Mouse (Mus musculus) MEL (cell line): ENCODE measurements around the gene Hs3st1.

Source experiments
- CHD1 ChIP-seq: IDR thresholded peaks from 2 replicates; pipeline ENCODE4 v1.6.1; 2012; ENCODE audit warnings: low read depth, mild to moderate bottlenecking, inconsistent platforms, low read length, improper control_type of control experiment
- CTCF ChIP-seq, 3 experiments: IDR thresholded peaks in 2 of 3; conservative IDR thresholded peaks in 1 of 3; 2 replicates each; pipeline ENCODE4 v1.5.1; 2011 to 2012; ENCODE audit warnings: low read length in 3 of 3, low read depth in 2 of 3, mild to moderate bottlenecking in 2 of 3, improper control_type of control experiment in 1 of 3, inconsistent platforms in 1 of 3, mixed read lengths in 1 of 3, moderate library complexity in 1 of 3; ENCODE audit not compliant: control insufficient read depth in 1 of 3, insufficient read depth in 1 of 3, poor library complexity in 1 of 3, severe bottlenecking in 1 of 3
- EP300 ChIP-seq, 2 experiments: IDR thresholded peaks; 2 replicates each; pipeline ENCODE4 v1.6.1; 2011; ENCODE audit warnings: improper control_type of control experiment in 2 of 2, low read length in 2 of 2, low read depth in 1 of 2, mild to moderate bottlenecking in 1 of 2
- ETS1 ChIP-seq: IDR thresholded peaks from 2 replicates; pipeline ENCODE4 v1.6.1; 2012; ENCODE audit warnings: low read depth, mild to moderate bottlenecking, inconsistent platforms, low read length, improper control_type of control experiment, moderate library complexity
- GATA1 ChIP-seq: IDR thresholded peaks from 2 replicates; pipeline ENCODE4 v1.6.1; 2011; ENCODE audit warnings: low read depth, low read length, improper control_type of control experiment
- KAT2A ChIP-seq: conservative IDR thresholded peaks from 2 replicates; pipeline ENCODE4 v1.6.1; 2012; ENCODE audit warnings: low read depth, low read length, improper control_type of control experiment, inconsistent platforms
- MAFK ChIP-seq: IDR thresholded peaks from 2 replicates; pipeline ENCODE4 v1.6.1; 2011; ENCODE audit warnings: low read depth, mild to moderate bottlenecking, low read length, improper control_type of control experiment, borderline replicate concordance
- MXI1 ChIP-seq: IDR thresholded peaks from 2 replicates; pipeline ENCODE4 v1.6.1; 2011; ENCODE audit warnings: mild to moderate bottlenecking, low read depth, low read length, improper control_type of control experiment
- NRF1 ChIP-seq: IDR thresholded peaks from 2 replicates; pipeline ENCODE4 v1.6.1; 2014; ENCODE audit warnings: low read depth, mild to moderate bottlenecking, inconsistent platforms, low read length, improper control_type of control experiment, moderate library complexity; ENCODE audit not compliant: poor library complexity, insufficient read depth, severe bottlenecking
- POLR2A ChIP-seq, 2 experiments: IDR thresholded peaks; 2 replicates each; pipeline ENCODE4 v1.6.1; 2011 to 2012; ENCODE audit warnings: low read length in 2 of 2, mild to moderate bottlenecking in 2 of 2, control low read depth in 1 of 2, improper control_type of control experiment in 1 of 2, low read depth in 1 of 2, moderate library complexity in 1 of 2; ENCODE audit not compliant: control insufficient read depth in 1 of 2, insufficient read depth in 1 of 2, poor library complexity in 1 of 2
- ZC3H11A ChIP-seq: IDR thresholded peaks from 2 replicates; pipeline ENCODE4 v1.6.1; 2012; ENCODE audit warnings: low read depth, mild to moderate bottlenecking, inconsistent platforms, low read length, improper control_type of control experiment

GRCm38 (mm10) chr5:39623304-39624217 lies 131.7 kb downstream of the Hs3st1 start:
- TF ChIP-seq CTCF (IDR thresholded peaks at IDR 0.05 in 2 of 3, conservative IDR thresholded peaks at IDR 0.05 in 1 of 3; ENCODE audit: control insufficient read depth in 1 of 3, insufficient read depth in 1 of 3, low read depth in 2 of 3, low read length in 3 of 3, poor library complexity in 1 of 3, severe bottlenecking in 1 of 3): no peak
- no peak for TF ChIP-seq MXI1
- no peak for TF ChIP-seq GATA1
- no peak for TF ChIP-seq POLR2A (IDR thresholded peaks at IDR 0.05; ENCODE audit: control insufficient read depth in 1 of 2, insufficient read depth in 1 of 2, low read depth in 1 of 2, low read length in 2 of 2, poor library complexity in 1 of 2)
- no peak for TF ChIP-seq NRF1
- no peak for TF ChIP-seq KAT2A
- no peak for TF ChIP-seq MAFK
- TF ChIP-seq EP300 (IDR thresholded peaks at IDR 0.05; ENCODE audit: low read depth in 1 of 2, low read length in 2 of 2): no peak
- TF ChIP-seq ZC3H11A: no peak
- TF ChIP-seq ETS1: no peak
- TF ChIP-seq CHD1: no peak
